Mouse (Mus musculus) left cerebral cortex, postnatal 25 days (tissue): ENCODE data around the gene 2010300C02Rik. TPM values are rescaled to one million over a fixed set of nuclear protein-coding genes. Genes with fewer than 3 reads are reported as not detected.

Experiments
- total RNA-seq, 2 experiments: library from RNA; stranded (reverse); gene quantifications; 2 replicates each; pipeline ENCODE4 v1.2.3; 2021

The 2010300C02Rik gene
- total RNA-seq, 2 experiments from 2014 or later = 242 to 262 TPM

Other genes with a start within 250 kb of the 2010300C02Rik start
- 10 to 100 TPM; 29.4 to 33.0 TPM for gene Mgat4a, start 179.1 kb downstream of the 2010300C02Rik start, total RNA-seq
- gene Tsga10, start 146.3 kb upstream of the 2010300C02Rik start, total RNA-seq = 10 to 100 TPM; 19.7 to 24.6 TPM
- gene Lipt1, start 151.7 kb upstream of the 2010300C02Rik start, total RNA-seq = 10 to 100 TPM in 1 of 2 experiments, 1 to 10 TPM in 1; 7.3 to 10.0 TPM
- 10 to 100 TPM; 11.2 to 12.2 TPM for gene Mitd1, start 170.3 kb upstream of the 2010300C02Rik start, total RNA-seq
- gene Mrpl30, start 170.4 kb upstream of the 2010300C02Rik start, total RNA-seq = 100 to 1,000 TPM; 140 to 152 TPM
- gene Lyg2, start 196.4 kb upstream of the 2010300C02Rik start, total RNA-seq = not detected
- gene Lyg1, start 237.7 kb upstream of the 2010300C02Rik start, total RNA-seq = not detected